Mouse (Mus musculus) lung, embryonic 15.5 days (tissue): ENCODE data around the gene Pan2. TPM values are rescaled to one million over a fixed set of nuclear protein-coding genes. Genes with fewer than 3 reads are reported as not detected.
A peak's percentile ranks its signal among the peaks of the same experiment; 100 is the strongest.

Experiments
- ATAC-seq: fragments of 200-750 bp; cut with Nextera tagmentation; 2 replicates; pipeline ENCODE4 v1.8.0; 2017; ENCODE audit warnings: moderate number of reproducible peaks, borderline replicate concordance; ENCODE audit not compliant: low FRiP score, low TSS enrichment; ENCODE audit errors: extremely low read depth
- H3K27ac ChIP-seq: fragments of 300-500 bp; sonication (generic); 2 replicates; pipeline ENCODE4 v1.5.1; 2015; ENCODE audit warnings: moderate library complexity, mild to moderate bottlenecking, inconsistent platforms
- H3K27me3 ChIP-seq: fragments of 300-500 bp; sonication (generic); 2 replicates; pipeline ENCODE4 v1.6.1; 2015; ENCODE audit warnings: inconsistent platforms
- H3K36me3 ChIP-seq: fragments of 300-500 bp; sonication (generic); 2 replicates; pipeline ENCODE4 v1.6.1; 2015; ENCODE audit warnings: inconsistent platforms
- H3K4me1 ChIP-seq: fragments of 300-500 bp; sonication (generic); 2 replicates; pipeline ENCODE4 v1.6.1; 2015; ENCODE audit warnings: inconsistent platforms
- H3K4me2 ChIP-seq: fragments of 300-500 bp; sonication (generic); 2 replicates; pipeline ENCODE4 v1.6.1; 2015; ENCODE audit warnings: inconsistent platforms, mild to moderate bottlenecking, moderate library complexity
- H3K4me3 ChIP-seq: fragments of 300-500 bp; sonication (generic); 2 replicates; pipeline ENCODE4 v1.5.1; 2015; ENCODE audit warnings: mild to moderate bottlenecking, inconsistent platforms
- H3K9ac ChIP-seq: fragments of 300-500 bp; sonication (generic); 2 replicates; pipeline ENCODE4 v1.6.1; 2015; ENCODE audit warnings: inconsistent platforms
- H3K9me3 ChIP-seq: fragments of 300-500 bp; sonication (generic); 2 replicates; pipeline ENCODE4 v1.6.1; 2016; ENCODE audit warnings: inconsistent platforms
- WGBS: fragments of 180-500 bp; shearing (Covaris S2); methylation state at CpG from one replicate; pipeline ENCODE4 v1.1.7; 2015; 5-methylcytosine and 5-hydroxymethylcytosine counted together
- polyA plus RNA-seq: library from polyadenylated mRNA; unstranded; fragments of >200 nt; fragmentation: Nextera tagmentation; extraction: Ambion mirVana; gene quantifications from 2 replicates; pipeline ENCODE4 v1.2.1, GENCODE M21; 2015

The Pan2 gene
- polyA plus RNA-seq, 1 experiment from 2014 or later: 34.5 TPM

DNA sequence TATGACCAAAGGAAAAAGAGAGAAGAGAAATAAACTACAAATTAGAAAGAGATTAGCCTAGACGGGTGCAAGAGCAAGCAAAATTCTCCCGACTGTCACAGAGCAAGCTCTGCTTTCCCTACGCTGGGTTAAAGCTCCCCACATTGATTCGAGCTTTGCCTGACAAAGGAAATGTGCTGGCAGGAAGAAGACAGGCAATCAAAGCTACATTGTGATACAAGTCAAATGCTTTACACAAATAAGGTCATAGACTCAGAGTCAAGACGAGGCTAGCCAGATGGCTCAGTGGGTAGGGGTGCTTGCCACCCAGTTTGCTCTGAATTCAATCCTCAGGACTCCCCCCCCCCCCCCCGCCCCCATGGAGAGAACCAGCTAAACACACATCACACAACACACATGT is 66.9 kb downstream of the Pan2 start:
- H3K27ac ChIP-seq: no peak overlapping the region
- ATAC-seq: no peak

DNA sequence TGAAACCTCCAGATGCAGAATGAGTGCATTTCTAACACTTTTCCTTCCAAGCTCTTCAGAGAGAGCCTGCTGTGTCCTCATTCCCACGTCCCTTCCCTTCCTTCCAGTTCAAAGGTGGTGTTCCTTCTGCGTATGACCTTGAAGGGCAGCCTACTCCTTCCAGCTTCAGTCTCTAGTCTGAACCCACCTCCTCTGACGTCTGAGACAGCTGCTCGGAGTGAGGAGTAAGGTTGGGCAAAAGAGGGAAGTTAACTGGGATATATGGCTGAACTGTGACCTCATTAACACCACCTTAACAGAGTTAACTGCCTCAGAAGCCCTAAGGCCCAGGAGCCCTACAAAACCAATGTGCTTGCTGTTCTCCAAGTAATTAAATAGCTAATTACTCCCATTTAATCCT is 67.5 kb downstream of the Pan2 start:
- no peak overlapping the region for H3K4me2 ChIP-seq
- 46% methylated on average over 4 of the region's 4 CpGs for WGBS
- ATAC-seq: no peak
- no peaks in the 10 kb centered on the region for H3K9me3 ChIP-seq
- no peak overlapping the region for H3K27ac ChIP-seq
- H3K27me3 ChIP-seq: no peaks in the 10 kb centered on the region
- H3K4me1 ChIP-seq: peaks cover 14% of the 10 kb centered on the region
- no peak overlapping the region for H3K4me3 ChIP-seq
- no peak overlapping the region for H3K9ac ChIP-seq
- H3K36me3 ChIP-seq: no peaks in the 10 kb centered on the region

More for the DNA sequence above, 66.9 kb downstream of the Pan2 start:
- peaks cover 14% of the 10 kb centered on the region for H3K4me1 ChIP-seq
- H3K4me2 ChIP-seq: 0 out of 2 replicates have a peak overlapping the region, but pooled peaks have one; percentile 84
- WGBS: 58% methylated on average over 5 of the region's 6 CpGs
- no peak overlapping the region for H3K4me3 ChIP-seq
- H3K9me3 ChIP-seq: no peaks in the 10 kb centered on the region
- no peak overlapping the region for H3K9ac ChIP-seq
- no peaks in the 10 kb centered on the region for H3K27me3 ChIP-seq
- H3K36me3 ChIP-seq: 0 out of 2 replicates have a peak, but pooled peaks cover 4% of the 10 kb centered on the region

Other genes with a start within 250 kb of the Pan2 start
- gene Ptges3, start 244.4 kb upstream of the Pan2 start, polyA plus RNA-seq: 550 and 564 TPM in 2 replicates
- gene Atp5b, start 220.1 kb upstream of the Pan2 start, polyA plus RNA-seq: 2,263 and 2,267 TPM in 2 replicates
- gene Baz2a, start 211.8 kb upstream of the Pan2 start, polyA plus RNA-seq: 10.6 and 11.0 TPM in 2 replicates
- 32.2 and 34.9 TPM in 2 replicates for gene Rbms2, start 123.0 kb upstream of the Pan2 start, polyA plus RNA-seq
- 2.1 and 2.2 TPM in 2 replicates for gene Gls2, start 108.9 kb upstream of the Pan2 start, polyA plus RNA-seq
- 27.0 and 27.4 TPM in 2 replicates for gene Spryd4, start 91.5 kb upstream of the Pan2 start, polyA plus RNA-seq
- gene Mip, start 77.5 kb upstream of the Pan2 start, polyA plus RNA-seq: not detected in 2 replicates
- 61.4 and 63.1 TPM in 2 replicates for gene Timeless, start 71.3 kb upstream of the Pan2 start, polyA plus RNA-seq
- gene Apon, start 49.2 kb upstream of the Pan2 start, polyA plus RNA-seq: 0.19 and 0.37 TPM in 2 replicates
- gene Apof, start 34.7 kb upstream of the Pan2 start, polyA plus RNA-seq: 0.15 and 0.67 TPM in 2 replicates
- 10.5 and 14.0 TPM in 2 replicates for gene Stat2, start 32.8 kb upstream of the Pan2 start, polyA plus RNA-seq
- gene Il23a, start 4.6 kb upstream of the Pan2 start, polyA plus RNA-seq: 0.15 and 0.17 TPM in 2 replicates
- gene Cnpy2, start 19.1 kb downstream of the Pan2 start, polyA plus RNA-seq: 329 and 346 TPM in 2 replicates
- gene Cs, start 34.4 kb downstream of the Pan2 start, polyA plus RNA-seq: 183 and 185 TPM in 2 replicates
- gene Coq10a, start 65.7 kb downstream of the Pan2 start, polyA plus RNA-seq: 12.5 and 12.6 TPM in 2 replicates
- gene Ankrd52, start 73.8 kb downstream of the Pan2 start, polyA plus RNA-seq: 13.0 and 14.9 TPM in 2 replicates
- 0.31 and 0.99 TPM in 2 replicates for gene Slc39a5, start 97.9 kb downstream of the Pan2 start, polyA plus RNA-seq
- 72.1 and 75.7 TPM in 2 replicates for gene Nabp2, start 108.2 kb downstream of the Pan2 start, polyA plus RNA-seq
- gene Rnf41, start 108.3 kb downstream of the Pan2 start, polyA plus RNA-seq: 39.8 and 42.1 TPM in 2 replicates
- gene Smarcc2, start 155.9 kb downstream of the Pan2 start, polyA plus RNA-seq: 70.2 and 74.7 TPM in 2 replicates
- gene Myl6, start 190.8 kb downstream of the Pan2 start, polyA plus RNA-seq: 1,477 and 1,532 TPM in 2 replicates
- 2.9 and 4.3 TPM in 2 replicates for gene Myl6b, start 195.3 kb downstream of the Pan2 start, polyA plus RNA-seq
- gene Esyt1, start 222.5 kb downstream of the Pan2 start, polyA plus RNA-seq: 28.8 and 31.5 TPM in 2 replicates
- 14.6 and 14.9 TPM in 2 replicates for gene Zc3h10, start 244.4 kb downstream of the Pan2 start, polyA plus RNA-seq
- gene Rpl41, start 246.0 kb downstream of the Pan2 start, polyA plus RNA-seq: 3,783 and 4,172 TPM in 2 replicates